Mouse (Mus musculus) limb, embryonic 13.5 days (tissue): Measurements from ENCODE around the gene Efna1. TPM values are rescaled to one million over a fixed set of nuclear protein-coding genes. Genes with fewer than 3 reads are reported as not detected.
A peak's percentile ranks its signal among the peaks of the same experiment; 100 is the strongest.

Source experiments
- ATAC-seq: fragments of 200-750 bp; cut with Nextera tagmentation; 2 replicates; pipeline ENCODE4 v1.8.0; 2017; ENCODE audit warnings: low read depth, moderate number of reproducible peaks, moderate TSS enrichment; ENCODE audit not compliant: low FRiP score
- H3K27ac ChIP-seq: fragments of 300-500 bp; sonication (generic); 2 replicates; pipeline ENCODE4 v1.5.1; 2015; ENCODE audit warnings: inconsistent platforms, mild to moderate bottlenecking, moderate library complexity
- H3K27me3 ChIP-seq: fragments of 300-500 bp; sonication (generic); 2 replicates; pipeline ENCODE4 v1.6.1; 2015; ENCODE audit warnings: mild to moderate bottlenecking, inconsistent platforms
- H3K36me3 ChIP-seq: fragments of 300-500 bp; sonication (generic); 2 replicates; pipeline ENCODE4 v1.6.1; 2015; ENCODE audit warnings: inconsistent platforms, mild to moderate bottlenecking, moderate library complexity
- H3K4me1 ChIP-seq: fragments of 300-500 bp; sonication (generic); 2 replicates; pipeline ENCODE4 v1.6.1; 2015; ENCODE audit warnings: inconsistent platforms
- H3K4me2 ChIP-seq: fragments of 300-500 bp; sonication (generic); replicated peaks from 2 replicates; pipeline ENCODE4 v1.6.1; 2015; ENCODE audit warnings: inconsistent platforms, mild to moderate bottlenecking, moderate library complexity
- H3K4me3 ChIP-seq: fragments of 300-500 bp; sonication (generic); 2 replicates; pipeline ENCODE4 v1.5.1; 2015; ENCODE audit warnings: moderate library complexity, mild to moderate bottlenecking, inconsistent platforms
- H3K9ac ChIP-seq: fragments of 300-500 bp; sonication (generic); 2 replicates; pipeline ENCODE4 v1.6.1; 2015; ENCODE audit warnings: mild to moderate bottlenecking, inconsistent platforms
- H3K9me3 ChIP-seq: fragments of 300-500 bp; sonication (generic); 2 replicates; pipeline ENCODE4 v1.6.1; 2016; ENCODE audit warnings: inconsistent platforms
- WGBS: fragments of 180-500 bp; shearing (Covaris S2); methylation state at CpG from one replicate; pipeline ENCODE4 v1.1.7; 2015; 5-methylcytosine and 5-hydroxymethylcytosine counted together
- polyA plus RNA-seq: library from polyadenylated mRNA; unstranded; fragments of >200 nt; fragmentation: Nextera tagmentation; extraction: Ambion mirVana; gene quantifications from 2 replicates; pipeline ENCODE4 v1.2.1, GENCODE M21; 2015

The Efna1 gene
- polyA plus RNA-seq, 1 experiment from 2014 or later = 44.0 TPM

DNA sequence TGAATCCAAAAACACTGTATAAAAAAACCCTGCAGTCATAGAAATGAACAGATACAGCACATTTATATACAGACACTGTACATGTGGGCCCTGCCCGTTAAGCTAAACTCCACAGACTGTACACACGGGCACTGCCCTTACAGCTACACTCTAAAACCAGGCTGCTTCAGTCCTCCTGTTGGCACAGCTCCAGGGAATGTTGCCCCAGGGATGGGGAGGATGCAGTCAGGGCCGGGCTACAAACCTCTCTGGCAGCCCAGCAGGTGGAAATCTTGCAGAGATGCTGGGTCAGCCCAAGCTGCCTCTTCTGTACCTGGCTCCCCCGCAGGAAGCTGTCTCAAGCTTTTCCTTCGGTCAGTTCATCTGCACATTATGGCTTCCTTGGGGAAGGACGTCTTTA is 9.2 kb downstream of the Efna1 start:
- Histone ChIP-seq H3K4me1 (peaks cover 40% of the 10 kb centered on the region), H3K9ac (no peak overlapping the region), H3K27ac (no peak overlapping the region), H3K27me3 (no peaks in the 10 kb centered on the region), H3K9me3 (no peaks in the 10 kb centered on the region), H3K36me3 (peaks cover 47% of the 10 kb centered on the region), H3K4me3 (no peak overlapping the region), H3K4me2 (no peak overlapping the region)
- no peak for ATAC-seq
- WGBS = 55% methylated on average over 6 of the region's 6 CpGs

GRCm38 (mm10) chr3:89270891-89271290 is 10.1 kb downstream of the Efna1 start:
- peak overlapping the region; percentile 60 for H3K4me3 ChIP-seq
- no peak for ATAC-seq
- H3K9me3 ChIP-seq = no peaks in the 10 kb centered on the region
- peaks cover 43% of the 10 kb centered on the region for H3K36me3 ChIP-seq
- peak overlapping the region; percentile 88; the same call in 1 of the 2 replicates for H3K27ac ChIP-seq
- peaks cover 37% of the 10 kb centered on the region for H3K4me1 ChIP-seq
- 73% methylated on average over 6 of the region's 6 CpGs for WGBS
- H3K4me2 ChIP-seq = peak overlapping the region; percentile 83
- H3K9ac ChIP-seq = peak overlapping the region; percentile 84
- no peaks in the 10 kb centered on the region for H3K27me3 ChIP-seq

DNA sequence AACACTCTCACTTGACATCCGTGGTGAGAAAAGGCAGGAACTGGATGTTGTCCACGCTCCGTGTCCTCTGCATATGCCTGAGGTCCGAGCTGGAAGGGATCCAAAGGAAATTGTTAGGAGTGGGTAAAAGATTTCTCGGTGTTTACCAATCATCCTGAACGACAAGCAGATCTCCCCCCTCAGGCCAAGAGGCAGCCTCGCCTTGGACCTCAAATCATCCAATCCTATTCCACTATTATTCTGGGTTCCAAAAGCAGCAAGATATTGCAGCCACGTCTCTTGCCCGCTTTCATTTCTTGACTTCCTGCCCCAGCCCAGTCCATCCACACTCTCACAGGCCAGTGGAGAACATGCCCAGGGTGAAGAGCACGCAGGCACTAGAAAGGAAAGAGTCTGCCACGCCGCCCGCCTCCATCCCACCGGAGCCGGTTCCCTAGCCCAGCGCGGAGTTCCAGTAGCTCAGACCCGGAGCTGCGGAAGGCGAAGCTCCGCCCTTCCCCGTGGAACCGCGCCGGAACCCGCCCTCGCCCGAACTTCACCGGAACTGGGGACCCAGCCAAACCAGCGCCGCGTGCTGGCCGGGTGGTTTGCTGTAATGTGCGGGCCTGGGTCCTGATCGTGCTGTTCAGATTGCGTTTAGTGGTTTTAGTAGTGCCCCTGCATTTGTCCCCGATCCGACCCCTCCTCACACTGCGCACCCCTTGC is 10.7 kb downstream of the Efna1 start, which contains the start of gene Slc50a1:
Gene Slc50a1 (minus strand): TSS at position 520 of the 705 bp plus-strand sequence.
- no peaks in the 10 kb centered on the region for H3K9me3 ChIP-seq
- H3K4me3 ChIP-seq = peak within 1 kb of the TSS; percentile 60
- H3K27ac ChIP-seq = peak within 1 kb of the TSS; percentile 88
- H3K27me3 ChIP-seq = no peaks in the 10 kb centered on the region
- H3K4me2 ChIP-seq = peak within 1 kb of the TSS; percentile 83
- H3K4me1 ChIP-seq = peaks cover 39% of the 10 kb centered on the region
- WGBS = 4% methylated on average over 39 of the region's 39 CpGs
- H3K36me3 ChIP-seq = peaks cover 36% of the 10 kb centered on the region
- H3K9ac ChIP-seq = peak within 1 kb of the TSS; percentile 84
- peak; percentile 49 for ATAC-seq

GRCm38 (mm10) chr3:89268916-89269315 is 12.0 kb downstream of the Efna1 start:
- H3K27me3 ChIP-seq = no peaks in the 10 kb centered on the region
- H3K9me3 ChIP-seq = no peaks in the 10 kb centered on the region
- peaks cover 39% of the 10 kb centered on the region for H3K4me1 ChIP-seq
- H3K36me3 ChIP-seq = peaks cover 25% of the 10 kb centered on the region
- peak overlapping the region; percentile 84 for H3K9ac ChIP-seq
- 56% methylated on average over 8 of the region's 8 CpGs for WGBS
- no peak for ATAC-seq
- H3K4me3 ChIP-seq = peak overlapping the region; percentile 60
- H3K27ac ChIP-seq = peak overlapping the region; percentile 34; the same call in 1 of the 2 replicates
- peak overlapping the region; percentile 83 for H3K4me2 ChIP-seq

DNA sequence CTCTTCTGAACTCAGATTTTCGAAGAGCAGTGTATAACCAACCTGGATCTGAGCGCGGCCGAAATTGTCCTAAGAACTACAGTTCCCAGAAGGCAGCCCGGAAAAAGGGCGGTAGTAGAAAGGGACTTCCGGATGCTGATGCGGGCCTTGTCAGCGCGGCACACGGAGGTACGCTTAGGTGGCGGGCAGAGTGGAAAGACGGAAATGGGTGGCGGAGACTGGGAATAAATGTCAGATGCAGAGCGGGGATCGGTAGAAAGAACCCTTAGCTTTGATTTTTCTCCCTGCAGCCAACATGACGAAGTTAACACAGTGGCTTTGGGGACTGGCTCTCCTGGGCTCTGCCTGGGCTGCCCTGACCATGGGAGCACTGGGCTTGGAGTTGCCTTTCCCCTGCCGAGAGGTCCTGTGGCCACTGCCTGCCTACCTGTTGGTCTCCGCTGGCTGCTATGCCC is 14.5 kb downstream of the Efna1 start:
- Histone ChIP-seq H3K4me3 (peak overlapping the region; percentile 82), H3K27ac (peak overlapping the region; percentile 84)

DNA sequence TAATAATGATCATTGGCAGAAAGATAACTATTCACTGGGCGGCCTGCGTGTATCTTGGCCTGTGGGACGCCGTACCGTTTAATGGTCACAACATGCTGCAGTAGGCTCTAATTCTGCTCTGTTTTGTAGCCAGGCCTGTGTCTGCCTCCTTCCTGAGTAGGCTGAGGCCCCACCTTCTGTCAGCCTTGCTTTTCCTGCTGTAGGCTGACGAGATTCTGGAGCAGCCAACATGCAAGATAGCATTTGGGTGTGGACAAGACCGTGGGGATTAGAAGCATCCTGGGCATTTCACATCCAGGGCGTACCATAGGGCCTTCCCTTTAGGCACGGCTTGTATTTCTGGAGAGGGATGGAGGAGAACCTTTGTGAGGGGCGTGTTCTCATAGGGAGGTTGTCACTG is 18.5 kb downstream of the Efna1 start:
- H3K27me3 ChIP-seq = no peaks in the 10 kb centered on the region
- H3K27ac ChIP-seq = no peak overlapping the region
- H3K9me3 ChIP-seq = no peaks in the 10 kb centered on the region
- no peak overlapping the region for H3K4me2 ChIP-seq
- no peaks in the 10 kb centered on the region for H3K36me3 ChIP-seq
- H3K4me1 ChIP-seq = peaks cover 12% of the 10 kb centered on the region
- no peak overlapping the region for H3K4me3 ChIP-seq
- WGBS = 63% methylated on average over 10 of the region's 10 CpGs
- no peak overlapping the region for H3K9ac ChIP-seq
- ATAC-seq = no peak

More for the DNA sequence above, 14.5 kb downstream of the Efna1 start:
- H3K4me1 ChIP-seq = peaks cover 39% of the 10 kb centered on the region
- H3K36me3 ChIP-seq = 0 out of 2 replicates have a peak, but pooled peaks cover 6% of the 10 kb centered on the region
- no peaks in the 10 kb centered on the region for H3K27me3 ChIP-seq
- peak overlapping the region; percentile 90 for H3K9ac ChIP-seq
- H3K9me3 ChIP-seq = no peaks in the 10 kb centered on the region
- WGBS = under 1% methylated on average over 20 of the region's 20 CpGs
- peak; percentile 90 for ATAC-seq
- peak overlapping the region; percentile 95 for H3K4me2 ChIP-seq

GRCm38 (mm10) chr3:89260211-89260610 is 20.7 kb downstream of the Efna1 start:
- Histone ChIP-seq H3K36me3 (no peaks in the 10 kb centered on the region), H3K27me3 (no peaks in the 10 kb centered on the region), H3K27ac (no peak overlapping the region), H3K4me1 (no peaks in the 10 kb centered on the region), H3K4me2 (no peak overlapping the region), H3K9ac (no peak overlapping the region), H3K9me3 (no peaks in the 10 kb centered on the region), H3K4me3 (no peak overlapping the region)
- 84% methylated on average over 3 of the region's 3 CpGs for WGBS
- ATAC-seq = no peak

- Histone ChIP-seq H3K4me2 (no peak within 1 kb of the TSS), H3K36me3 (no peaks in the 10 kb centered on the region), H3K27ac (no peak within 1 kb of the TSS), H3K4me1 (no peaks in the 10 kb centered on the region), H3K27me3 (no peaks in the 10 kb centered on the region), H3K9ac (no peak within 1 kb of the TSS), H3K4me3 (no peak within 1 kb of the TSS), H3K9me3 (no peaks in the 10 kb centered on the region)
- 50% methylated on average over 7 of the region's 7 CpGs for WGBS
- no peak for ATAC-seq
Observed at GRCm38 (mm10) chr3:89259076-89259475, 21.9 kb downstream of the Efna1 start, which contains the start of gene Dpm3. TSS of gene Dpm3 (plus strand) at chr3:89259358.

DNA sequence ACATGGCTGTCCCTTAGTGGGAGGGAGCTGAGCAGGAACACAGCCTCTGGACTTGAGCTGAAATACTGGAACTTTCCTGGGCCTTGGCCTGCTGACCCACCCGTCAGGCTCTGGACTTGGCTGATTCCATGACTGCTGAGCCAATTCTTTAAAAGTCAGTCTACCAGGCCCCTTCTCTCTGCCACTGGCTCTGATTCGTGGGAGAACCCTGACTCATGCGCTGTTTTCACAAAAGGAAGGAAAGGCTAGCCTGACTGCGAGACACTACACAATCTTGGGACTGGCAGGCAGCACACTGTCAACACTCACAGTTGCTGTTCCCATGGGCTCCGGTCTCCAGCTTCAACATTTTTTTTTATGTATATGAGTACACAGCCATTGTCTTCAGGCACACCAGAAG is 24.8 kb downstream of the Efna1 start:
- Histone ChIP-seq H3K27me3 (no peaks in the 10 kb centered on the region), H3K27ac (no peak overlapping the region), H3K4me2 (no peak overlapping the region), H3K4me3 (no peak overlapping the region), H3K4me1 (peaks cover 9% of the 10 kb centered on the region), H3K9me3 (no peaks in the 10 kb centered on the region), H3K36me3 (no peaks in the 10 kb centered on the region), H3K9ac (no peak overlapping the region)
- WGBS = 86% methylated on average over 5 of the region's 5 CpGs
- no peak for ATAC-seq

- 88% methylated on average over 5 of the region's 5 CpGs for WGBS
Observed at GRCm38 (mm10) chr3:89254994-89255393, 25.9 kb downstream of the Efna1 start.

DNA sequence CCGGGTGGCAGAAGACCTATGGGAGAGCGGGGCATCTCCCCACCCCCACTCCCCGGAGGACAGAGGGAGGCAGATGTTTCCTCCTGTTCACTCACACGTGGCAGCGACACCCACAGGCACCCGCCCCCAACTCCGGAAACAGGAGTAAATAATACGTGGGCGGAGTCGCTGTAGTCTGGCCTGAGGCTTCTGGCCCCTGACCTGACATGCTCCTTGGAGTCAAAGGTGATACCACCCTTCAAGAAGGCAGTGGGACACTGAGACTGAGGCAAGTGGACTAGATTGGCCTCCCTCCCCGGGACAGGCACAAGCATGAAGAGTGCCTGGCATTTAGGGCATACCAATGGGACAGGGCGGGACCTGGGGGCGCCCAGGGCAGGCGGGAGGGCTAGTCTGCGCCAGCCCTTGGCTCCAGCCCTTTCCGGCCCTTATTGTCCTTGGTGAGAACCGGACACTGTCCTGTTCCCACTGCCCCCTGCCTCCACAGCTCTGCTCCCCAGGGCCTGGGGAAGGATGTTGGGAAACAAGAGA is 29.5 kb downstream of the Efna1 start:
- WGBS = 9% methylated on average over 17 of the region's 17 CpGs
- Histone ChIP-seq H3K27me3 (no peaks in the 10 kb centered on the region), H3K4me3 (no peak overlapping the region; the same call in 1 of the 2 replicates), H3K36me3 (peaks cover 20% of the 10 kb centered on the region; the same call in 1 of the 2 replicates), H3K9ac (0 out of 2 replicates have a peak overlapping the region, but pooled peaks have one; percentile 39), H3K9me3 (no peaks in the 10 kb centered on the region), H3K27ac (no peak overlapping the region; the same call in 1 of the 2 replicates), H3K4me1 (peaks cover 29% of the 10 kb centered on the region), H3K4me2 (peak overlapping the region; percentile 48)
- ATAC-seq = no peak

More at GRCm38 (mm10) chr3:89254994-89255393, 25.9 kb downstream of the Efna1 start:
- H3K9me3 ChIP-seq = no peaks in the 10 kb centered on the region
- no peaks in the 10 kb centered on the region for H3K27me3 ChIP-seq
- H3K9ac ChIP-seq = no peak overlapping the region
- no peaks in the 10 kb centered on the region for H3K36me3 ChIP-seq
- no peak overlapping the region for H3K4me2 ChIP-seq
- peaks cover 18% of the 10 kb centered on the region for H3K4me1 ChIP-seq
- no peak overlapping the region for H3K27ac ChIP-seq
- no peak for ATAC-seq
- H3K4me3 ChIP-seq = no peak overlapping the region

DNA sequence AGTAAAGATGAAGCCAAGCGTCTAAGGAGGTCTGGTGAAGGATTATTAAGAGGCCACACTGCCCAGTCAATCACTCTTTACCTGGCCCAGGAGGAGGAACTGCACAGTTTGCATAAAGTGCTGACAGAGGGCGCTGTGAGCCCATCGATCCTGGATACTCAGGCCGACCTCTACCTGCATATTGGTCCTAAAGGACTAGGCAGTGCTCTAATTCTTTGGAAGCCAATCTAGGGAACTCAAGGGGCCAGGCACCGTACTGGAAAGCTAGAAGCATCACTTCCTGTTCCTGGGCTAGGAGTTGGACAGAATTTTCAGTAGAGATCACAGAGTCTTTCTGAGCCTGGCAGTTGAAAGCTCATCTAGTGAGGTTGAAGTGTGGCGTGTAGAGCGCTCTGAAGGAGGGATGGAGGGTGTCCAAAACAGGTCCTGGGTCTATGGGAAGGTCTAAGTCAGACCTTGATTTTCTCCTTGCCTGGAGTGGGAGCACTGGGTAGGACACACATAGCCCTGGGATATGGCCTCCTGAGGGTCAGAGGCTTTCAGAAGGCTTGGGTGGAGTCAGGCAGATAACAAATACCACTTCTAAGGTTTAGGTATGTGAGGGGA is 30.4 kb downstream of the Efna1 start:
- H3K9ac ChIP-seq = 0 out of 2 replicates have a peak overlapping the region, but pooled peaks have one; percentile 39
- no peak overlapping the region for H3K4me3 ChIP-seq
- peaks cover 20% of the 10 kb centered on the region; the same call in 1 of the 2 replicates for H3K36me3 ChIP-seq
- H3K9me3 ChIP-seq = no peaks in the 10 kb centered on the region
- no peaks in the 10 kb centered on the region for H3K27me3 ChIP-seq
- H3K4me2 ChIP-seq = peak overlapping the region; percentile 48; the same call in 1 of the 2 replicates
- ATAC-seq = no peak
- H3K4me1 ChIP-seq = peaks cover 34% of the 10 kb centered on the region
- WGBS = 21% methylated on average over 7 of the region's 7 CpGs
- H3K27ac ChIP-seq = no peak overlapping the region
